Mouse (Mus musculus): ENCODE measurements around the gene Nedd9.

Gene Nedd9

DNA sequence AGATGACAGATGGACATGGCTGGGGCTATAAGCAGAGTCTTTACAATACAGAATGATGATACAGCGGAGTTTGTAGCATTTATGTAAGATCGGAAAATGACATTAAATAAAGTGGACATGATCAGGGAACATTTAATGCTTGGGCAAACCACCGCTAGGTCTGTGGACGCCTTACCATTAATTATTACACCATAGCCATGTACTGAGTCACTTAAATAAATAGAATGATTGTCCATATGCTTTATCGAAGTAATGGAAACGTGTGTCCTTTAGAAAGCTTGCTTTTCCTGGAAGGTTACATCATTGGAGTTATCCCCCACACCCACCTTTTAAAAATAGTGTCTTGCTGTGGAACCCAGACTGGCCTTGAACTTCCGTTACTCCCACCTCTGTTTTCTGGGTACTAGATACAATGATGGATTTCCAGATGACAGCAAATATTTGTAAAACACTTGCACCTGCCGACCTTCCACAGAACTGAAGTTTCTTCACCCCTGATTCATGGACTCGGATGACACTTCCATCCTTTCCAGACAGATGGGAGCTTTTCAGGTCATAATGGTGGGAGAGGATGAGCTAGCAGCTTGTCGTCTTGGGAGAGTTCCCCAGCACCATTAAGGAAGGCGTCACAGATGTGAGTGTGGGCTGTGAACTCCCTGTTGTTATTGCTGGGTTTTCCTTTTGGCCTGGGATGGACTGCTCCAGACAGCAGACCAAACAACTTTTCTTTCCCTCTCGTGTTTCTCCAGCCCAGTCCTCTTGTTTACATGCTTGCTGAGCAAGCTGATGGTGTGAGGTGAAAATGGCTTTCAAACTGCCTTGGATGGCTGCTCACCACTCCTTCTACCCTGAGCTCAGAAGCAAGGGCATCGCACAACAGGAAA, 76.7 kb downstream of the Nedd9 start:
- DNase-seq (ENCODE audit: low read depth, low spot score) = no peak

- DNase-seq (ENCODE audit: low read depth, low spot score) = no peak
Observed at GRCm38 (mm10) chr13:41409291-41409690, 77.9 kb downstream of the Nedd9 start.

GRCm38 (mm10) chr13:41408374-41408952, 78.7 kb downstream of the Nedd9 start:
- DNase-seq (ENCODE audit: low read depth, low spot score) = no peak

DNA sequence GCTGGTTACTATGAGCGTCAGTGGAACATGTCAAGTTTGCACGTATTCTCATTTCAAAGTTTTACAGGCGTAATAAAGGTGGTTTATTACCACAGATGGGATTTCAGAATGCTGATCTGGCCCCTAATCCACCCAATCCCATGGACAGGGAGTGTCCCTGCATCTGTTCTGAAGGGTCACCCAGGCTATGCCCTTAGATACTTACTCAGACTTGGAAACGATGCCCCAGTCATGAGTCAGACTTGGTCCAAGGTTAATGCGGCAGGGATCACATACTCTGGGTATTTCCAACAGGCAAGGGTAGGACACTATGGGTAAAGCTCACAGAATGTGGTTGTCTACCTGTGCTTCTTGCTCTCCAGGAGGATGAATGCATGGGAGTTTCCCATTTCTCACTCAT, 82.2 kb downstream of the Nedd9 start:
- DNase-seq (ENCODE audit: low read depth, low spot score) = no peak

DNA sequence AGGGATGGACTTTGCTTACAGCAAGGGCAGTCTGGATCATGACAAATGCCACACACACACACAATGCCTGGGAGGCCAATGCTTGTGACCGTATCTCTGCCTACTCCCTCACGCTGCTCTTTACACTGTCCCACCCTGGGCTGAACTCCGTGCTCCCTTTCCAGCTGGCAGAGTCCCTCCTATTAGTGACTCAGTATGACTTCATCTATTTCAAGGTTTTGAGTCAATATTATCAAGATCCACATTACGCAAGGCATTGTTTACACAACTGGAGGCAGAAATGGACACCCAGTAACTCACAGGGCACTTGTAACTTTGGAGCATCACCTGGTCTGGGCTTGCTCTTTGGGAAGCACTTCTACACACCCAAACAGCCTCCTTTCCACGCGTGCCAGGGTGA, 83.3 kb downstream of the Nedd9 start:
- no peak for DNase-seq (ENCODE audit: low read depth, low spot score)

GRCm38 (mm10) chr13:41402441-41403003, 84.6 kb downstream of the Nedd9 start:
- no peak for DNase-seq (ENCODE audit: low read depth, low spot score)

- no peak for DNase-seq (ENCODE audit: low read depth, low spot score)
Observed at GRCm38 (mm10) chr13:41401775-41402174, 85.4 kb downstream of the Nedd9 start.

GRCm38 (mm10) chr13:41400289-41400688, 86.9 kb downstream of the Nedd9 start:
- DNase-seq (ENCODE audit: low read depth, low spot score) = no peak

GRCm38 (mm10) chr13:41392191-41392590, 95.0 kb downstream of the Nedd9 start:
- no peak for DNase-seq (ENCODE audit: low read depth, low spot score)

- DNase-seq (ENCODE audit: low read depth, low spot score) = no peak
Observed at GRCm38 (mm10) chr13:41390698-41391097, 96.5 kb downstream of the Nedd9 start.

- no peak for DNase-seq (ENCODE audit: low read depth, low spot score)
Observed at GRCm38 (mm10) chr13:41386581-41386980, 100.6 kb downstream of the Nedd9 start.

DNA sequence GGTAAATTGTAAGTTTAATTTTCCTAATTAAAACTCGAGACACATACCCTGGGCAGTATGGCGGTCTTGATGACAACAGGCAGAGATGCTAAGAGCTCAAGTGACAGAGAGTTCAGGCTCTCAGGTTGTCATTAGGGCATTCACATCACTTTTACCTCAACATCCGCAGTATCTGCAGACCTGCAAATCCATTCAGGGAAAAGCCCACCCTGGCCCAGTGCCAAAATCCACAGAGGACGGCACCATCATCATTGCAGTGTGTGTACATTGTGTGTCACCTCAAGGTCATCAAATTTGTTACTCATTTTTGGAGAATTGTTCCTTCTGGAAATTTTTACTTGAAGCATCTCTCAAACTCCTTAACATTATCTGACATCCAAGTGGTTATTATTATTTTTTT, 102.3 kb downstream of the Nedd9 start:
- no peak for DNase-seq (ENCODE audit: low read depth, low spot score)

GRCm38 (mm10) chr13:41382635-41383034, 104.5 kb downstream of the Nedd9 start:
- DNase-seq (ENCODE audit: low read depth, low spot score) = no peak

DNA sequence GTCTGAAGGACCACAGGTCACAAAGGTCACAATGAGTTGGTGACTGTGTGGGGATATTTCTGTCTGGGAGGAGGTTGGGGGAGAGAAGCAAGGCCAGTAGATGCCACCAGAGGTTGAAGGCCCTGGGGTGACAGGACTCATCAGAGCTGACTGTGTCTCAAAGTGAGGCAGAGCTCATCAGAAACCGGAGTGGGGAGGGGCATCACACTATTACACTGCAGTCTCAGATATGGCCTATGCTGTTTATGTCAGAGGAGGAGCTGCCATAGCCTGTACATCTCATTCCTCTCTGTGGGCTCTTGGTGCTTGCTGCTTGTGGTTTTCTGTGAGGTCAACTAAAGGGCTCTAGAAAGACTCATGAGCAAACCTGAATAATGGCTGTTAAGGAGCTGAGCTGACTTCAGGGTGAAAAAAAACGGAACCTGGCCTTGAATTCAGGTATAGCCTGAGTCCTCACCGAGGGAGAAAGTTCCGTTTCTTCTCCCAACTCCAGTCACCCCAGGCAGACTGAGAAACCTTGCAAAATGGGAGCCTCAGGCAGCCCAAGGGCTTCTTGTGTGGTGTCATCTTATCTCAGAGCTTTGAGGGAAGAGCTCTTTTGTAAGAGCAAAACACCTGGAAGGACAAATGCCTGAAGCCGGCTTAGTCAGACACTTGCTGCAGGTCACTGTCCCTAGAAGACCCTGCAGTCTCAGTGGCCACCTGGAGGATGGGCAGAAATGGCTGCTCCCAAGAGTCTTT, 105.2 kb downstream of the Nedd9 start:
- DNase-seq (ENCODE audit: low read depth, low spot score) = no peak

- DNase-seq (ENCODE audit: low read depth, low spot score) = no peak
Observed at GRCm38 (mm10) chr13:41381041-41381805, 105.9 kb downstream of the Nedd9 start.

- no peak for DNase-seq (ENCODE audit: low read depth, low spot score)
Observed at GRCm38 (mm10) chr13:41379951-41380465, 107.2 kb downstream of the Nedd9 start.

DNA sequence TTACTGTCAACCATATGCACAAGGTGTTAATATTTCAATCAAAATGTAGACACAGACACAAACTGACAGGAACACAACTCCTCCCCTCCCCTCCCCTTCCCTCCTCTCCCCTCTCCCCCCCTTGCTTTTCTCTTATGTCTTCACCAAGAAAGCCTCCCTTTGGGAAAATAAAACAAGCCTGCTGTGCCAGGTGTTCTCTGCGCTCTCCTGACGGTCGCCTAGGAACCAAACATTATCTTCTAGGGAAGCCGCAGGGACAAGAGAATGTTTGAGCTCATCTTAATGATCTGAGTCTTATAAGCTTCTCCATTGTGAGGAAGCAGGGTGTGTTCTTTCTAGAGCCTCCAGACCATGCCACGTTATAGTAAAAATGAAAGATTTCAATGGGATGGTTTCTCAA, 108.7 kb downstream of the Nedd9 start:
- DNase-seq (ENCODE audit: low read depth, low spot score) = no peak

GRCm38 (mm10) chr13:41377856-41378255, 109.3 kb downstream of the Nedd9 start:
- DNase-seq (ENCODE audit: low read depth, low spot score) = no peak

DNA sequence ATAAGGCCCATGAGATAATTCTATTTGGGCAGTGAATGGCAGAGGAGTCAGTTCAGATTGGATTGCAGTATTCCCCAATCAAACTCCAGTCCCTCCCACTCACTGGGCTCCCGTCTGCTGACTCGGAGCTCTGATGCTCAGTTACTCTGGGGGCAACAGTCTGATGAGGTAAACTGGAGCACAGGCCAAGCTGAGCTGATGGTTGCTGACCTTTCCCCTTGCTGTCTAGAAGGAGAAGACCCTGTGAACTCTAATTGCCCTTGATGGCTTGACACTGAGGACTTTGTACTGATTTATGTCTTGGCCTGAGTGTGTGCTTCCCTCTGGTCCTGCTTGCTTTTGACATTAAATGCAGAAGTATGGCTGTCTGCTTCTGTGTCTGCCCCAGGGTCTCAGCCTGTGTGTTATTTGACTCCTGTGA, 110.1 kb downstream of the Nedd9 start:
- no peak for DNase-seq (ENCODE audit: low read depth, low spot score)

GRCm38 (mm10) chr13:41376111-41376510, 111.1 kb downstream of the Nedd9 start:
- no peak for DNase-seq (ENCODE audit: low read depth, low spot score)

DNA sequence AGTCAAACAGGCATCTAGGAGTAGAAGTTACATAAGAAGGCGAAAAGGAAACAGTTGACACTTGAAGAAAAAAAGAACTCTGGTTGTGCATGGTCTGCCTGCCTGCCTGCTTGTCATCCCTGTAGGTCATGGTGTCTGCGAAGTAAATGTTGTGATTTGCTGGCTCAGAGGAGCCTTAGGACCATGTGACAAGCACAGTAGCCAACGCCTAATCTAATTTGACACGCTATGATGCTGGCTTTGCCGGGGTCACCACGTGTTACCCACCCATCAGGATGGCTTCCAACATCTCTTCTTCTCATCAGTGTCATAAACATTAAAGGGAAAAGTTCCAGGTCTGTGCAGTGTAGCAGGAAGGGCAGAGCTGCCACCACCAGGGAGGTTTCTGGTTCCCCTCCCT, 111.5 kb downstream of the Nedd9 start:
- DNase-seq (ENCODE audit: low read depth, low spot score) = no peak
